Mouse (Mus musculus) C2C12 (cell line): ENCODE measurements around the gene Fkbp7. TPM values are rescaled to one million over a fixed set of nuclear protein-coding genes. Genes with fewer than 3 reads are reported as not detected.

ENCODE experiments used
- H3K27me3 ChIP-seq: one replicate; pipeline ENCODE4 v1.6.1; 2011; ENCODE audit not compliant: control insufficient read depth, insufficient read depth, insufficient read length
- H3K36me3 ChIP-seq: one replicate; pipeline ENCODE4 v1.6.1; 2011; ENCODE audit not compliant: control insufficient read depth, insufficient read depth
- H3K4me3 ChIP-seq: one replicate; pipeline ENCODE4 v1.5.1; 2011; ENCODE audit warnings: mild to moderate bottlenecking, control low read depth; ENCODE audit not compliant: poor library complexity, insufficient read depth, severe bottlenecking
- H3K79me2 ChIP-seq: one replicate; pipeline ENCODE4 v1.6.1; 2011; ENCODE audit not compliant: control insufficient read depth, insufficient read depth
- H3K79me3 ChIP-seq: one replicate; pipeline ENCODE4 v1.6.1; 2011; ENCODE audit warnings: low read depth, control low read depth
- H3ac ChIP-seq: one replicate; pipeline ENCODE3; 2011; ENCODE audit warnings: low read depth; ENCODE audit not compliant: control insufficient read depth, insufficient read length
- CEBPB ChIP-seq: IDR thresholded peaks from one replicate; pipeline ENCODE4 v1.6.1; 2011; ENCODE audit warnings: low read depth, mild to moderate bottlenecking, control low read depth, moderate library complexity
- CTCF ChIP-seq: IDR thresholded peaks from one replicate; pipeline ENCODE4 v1.5.1; 2011; ENCODE audit not compliant: control insufficient read depth, insufficient read depth, insufficient read length
- FOSL1 ChIP-seq: IDR thresholded peaks from one replicate; pipeline ENCODE4 v1.8.0; 2011; ENCODE audit warnings: mild to moderate bottlenecking, low read length; ENCODE audit not compliant: poor library complexity, insufficient read depth, severe bottlenecking
- MAX ChIP-seq: IDR thresholded peaks from one replicate; pipeline ENCODE4 v1.6.1; 2011; ENCODE audit warnings: mild to moderate bottlenecking, control low read depth
- MYOD1 ChIP-seq: IDR thresholded peaks from one replicate; pipeline ENCODE4 v1.6.1; 2011; ENCODE audit warnings: low read depth; ENCODE audit not compliant: control insufficient read depth, insufficient read length
- MYOG ChIP-seq: IDR thresholded peaks from one replicate; pipeline ENCODE4 v1.6.1; 2011; ENCODE audit not compliant: control insufficient read depth, insufficient read length; ENCODE audit errors: extremely low read depth
- USF1 ChIP-seq: IDR thresholded peaks from one replicate; pipeline ENCODE4 v1.6.1; 2011; ENCODE audit warnings: low read depth, mild to moderate bottlenecking, control low read depth, moderate library complexity
- long read RNA-seq, 2 experiments: library from polyadenylated mRNA; unstranded; transcript quantifications; one replicate each; pipeline ENCODE4 v2.0.0; 2019 to 2020
- polyA plus RNA-seq: library from polyadenylated mRNA; unstranded; fragments of >200 nt; fragmentation: generic; extraction: Trizol; gene quantifications from one replicate; pipeline ENCODE4 v1.2.1, GENCODE M21; 2012; ENCODE audit warnings: missing spikeins

Gene Fkbp7
- polyA plus RNA-seq: 36.5 TPM
- long read RNA-seq, experiment 1, transcript Fkbp7-201 (4 exons, 860 nt): major isoform, 28 of 41 reads
- long read RNA-seq, experiment 1, partial matches to known transcripts: 1 of 41 reads
- long read RNA-seq, experiment 1, other reads (novel, unspliced or antisense): 12 of 41 reads
- long read RNA-seq, experiment 2, transcript Fkbp7-201 (4 exons, 860 nt): major isoform, 5 of 8 reads
- long read RNA-seq, experiment 2, partial matches to known transcripts: 0 of 8 reads
- long read RNA-seq, experiment 2, other reads (novel, unspliced or antisense): 3 of 8 reads

- Histone ChIP-seq H3K27me3 (no peaks in the 10 kb centered on the region), H3ac (peak within 1 kb of the TSS; percentile 48), H3K79me2 (peaks cover 36% of the 10 kb centered on the region), H3K36me3 (peaks cover 2% of the 10 kb centered on the region), H3K79me3 (peaks cover 24% of the 10 kb centered on the region), H3K4me3 (peak within 1 kb of the TSS; percentile 40)
- TF ChIP-seq MAX (peak; percentile 80), MYOD1 (no peak), MYOG (no peak), CEBPB (no peak)
Measured at GRCm38 (mm10) chr2:76672966-76673392, at the start of gene Fkbp7. Gene Fkbp7, minus strand, starts transcription at chr2:76673116.

- H3K36me3 ChIP-seq: peaks cover 5% of the 10 kb centered on the region
- H3K79me3 ChIP-seq: no peaks in the 10 kb centered on the region
- no peaks in the 10 kb centered on the region for H3K79me2 ChIP-seq
- H3K27me3 ChIP-seq: no peaks in the 10 kb centered on the region
- TF ChIP-seq FOSL1 (no peak), CTCF (no peak), MYOD1 (no peak), CEBPB (no peak), USF1 (no peak), MAX (no peak), MYOG (no peak)
- no peak overlapping the region for H3ac ChIP-seq
- no peak overlapping the region for H3K4me3 ChIP-seq
Measured at GRCm38 (mm10) chr2:76719650-76720049, 46.7 kb upstream of the Fkbp7 start.

GRCm38 (mm10) chr2:76714984-76715383 lies 42.1 kb upstream of the Fkbp7 start:
- H3ac ChIP-seq: no peak overlapping the region
- no peaks in the 10 kb centered on the region for H3K79me2 ChIP-seq
- H3K79me3 ChIP-seq: no peaks in the 10 kb centered on the region
- TF ChIP-seq MAX (no peak), USF1 (no peak), MYOG (no peak), MYOD1 (no peak), CTCF (no peak), FOSL1 (no peak), CEBPB (no peak)
- H3K36me3 ChIP-seq: peaks cover 14% of the 10 kb centered on the region
- no peaks in the 10 kb centered on the region for H3K27me3 ChIP-seq
- no peak overlapping the region for H3K4me3 ChIP-seq

- Histone ChIP-seq H3K79me3 (no peaks in the 10 kb centered on the region), H3K36me3 (peaks cover 24% of the 10 kb centered on the region), H3K4me3 (no peak overlapping the region), H3K27me3 (no peaks in the 10 kb centered on the region), H3K79me2 (no peaks in the 10 kb centered on the region), H3ac (no peak overlapping the region)
- TF ChIP-seq USF1 (no peak), MAX (no peak), MYOG (no peak), FOSL1 (no peak), CTCF (no peak), CEBPB (no peak), MYOD1 (no peak)
Measured at GRCm38 (mm10) chr2:76708512-76708911, 35.6 kb upstream of the Fkbp7 start.

GRCm38 (mm10) chr2:76705655-76706054 lies 32.7 kb upstream of the Fkbp7 start:
- Histone ChIP-seq H3K79me2 (no peaks in the 10 kb centered on the region), H3K27me3 (no peaks in the 10 kb centered on the region), H3K36me3 (peaks cover 17% of the 10 kb centered on the region), H3K79me3 (no peaks in the 10 kb centered on the region), H3K4me3 (no peak overlapping the region), H3ac (no peak overlapping the region)
- TF ChIP-seq CTCF (no peak), CEBPB (no peak), FOSL1 (no peak), MAX (no peak), MYOD1 (no peak), MYOG (no peak), USF1 (no peak)

- TF ChIP-seq MYOD1 (no peak), MYOG (no peak)
- no peaks in the 10 kb centered on the region for H3K79me3 ChIP-seq
- H3K27me3 ChIP-seq: no peaks in the 10 kb centered on the region
- H3K36me3 ChIP-seq: peaks cover 10% of the 10 kb centered on the region
- H3K4me3 ChIP-seq: no peak overlapping the region
- no peak overlapping the region for H3ac ChIP-seq
- H3K79me2 ChIP-seq: no peaks in the 10 kb centered on the region
Measured at GRCm38 (mm10) chr2:76702751-76703150, 29.8 kb upstream of the Fkbp7 start.
